Mouse (Mus musculus) limb, embryonic 12.5 days (tissue): Measurements from ENCODE around the gene Eps8. TPM values are rescaled to one million over a fixed set of nuclear protein-coding genes. Genes with fewer than 3 reads are reported as not detected.
A peak's percentile ranks its signal among the peaks of the same experiment; 100 is the strongest.

Experiments used
- ATAC-seq: fragments of 200-750 bp; cut with Nextera tagmentation; 2 replicates; pipeline ENCODE4 v1.8.0; 2017; ENCODE audit warnings: low read depth, moderate TSS enrichment; ENCODE audit not compliant: insufficient number of reproducible peaks, insufficient read depth, low FRiP score, low TSS enrichment
- H3K27ac ChIP-seq: fragments of 300-500 bp; sonication (generic); 2 replicates; pipeline ENCODE4 v1.5.1; 2016; ENCODE audit warnings: mild to moderate bottlenecking, moderate library complexity
- H3K27me3 ChIP-seq: fragments of 300-500 bp; sonication (generic); 2 replicates; pipeline ENCODE4 v1.6.1; 2016; ENCODE audit warnings: mild to moderate bottlenecking, moderate library complexity
- H3K36me3 ChIP-seq: fragments of 300-500 bp; sonication (generic); 2 replicates; pipeline ENCODE4 v1.6.1; 2016; ENCODE audit warnings: mild to moderate bottlenecking, moderate library complexity
- H3K4me1 ChIP-seq: fragments of 300-500 bp; sonication (generic); replicated peaks from 2 replicates; pipeline ENCODE4 v1.6.1; 2016
- H3K4me2 ChIP-seq: fragments of 300-500 bp; sonication (generic); 2 replicates; pipeline ENCODE4 v1.6.1; 2016; ENCODE audit warnings: mild to moderate bottlenecking, moderate library complexity
- H3K4me3 ChIP-seq: fragments of 300-500 bp; sonication (generic); replicated peaks from 2 replicates; pipeline ENCODE4 v1.5.1; 2016; ENCODE audit warnings: mild to moderate bottlenecking
- H3K9ac ChIP-seq: fragments of 300-500 bp; sonication (generic); replicated peaks from 2 replicates; pipeline ENCODE4 v1.6.1; 2016; ENCODE audit warnings: mild to moderate bottlenecking, moderate library complexity
- H3K9me3 ChIP-seq: fragments of 300-500 bp; sonication (generic); 2 replicates; pipeline ENCODE4 v1.6.1; 2016; ENCODE audit warnings: mild to moderate bottlenecking, moderate library complexity
- WGBS: fragments of 180-500 bp; shearing (Covaris S2); methylation state at CpG from one replicate; pipeline ENCODE4 v1.1.7; 2016; 5-methylcytosine and 5-hydroxymethylcytosine counted together
- polyA plus RNA-seq: library from polyadenylated mRNA; unstranded; fragments of >200 nt; fragmentation: Nextera tagmentation; extraction: Ambion mirVana; gene quantifications from 2 replicates; pipeline ENCODE4 v1.2.1, GENCODE M21; 2016

Eps8 gene
- polyA plus RNA-seq, 1 experiment from 2014 or later, result 11.1 TPM

DNA sequence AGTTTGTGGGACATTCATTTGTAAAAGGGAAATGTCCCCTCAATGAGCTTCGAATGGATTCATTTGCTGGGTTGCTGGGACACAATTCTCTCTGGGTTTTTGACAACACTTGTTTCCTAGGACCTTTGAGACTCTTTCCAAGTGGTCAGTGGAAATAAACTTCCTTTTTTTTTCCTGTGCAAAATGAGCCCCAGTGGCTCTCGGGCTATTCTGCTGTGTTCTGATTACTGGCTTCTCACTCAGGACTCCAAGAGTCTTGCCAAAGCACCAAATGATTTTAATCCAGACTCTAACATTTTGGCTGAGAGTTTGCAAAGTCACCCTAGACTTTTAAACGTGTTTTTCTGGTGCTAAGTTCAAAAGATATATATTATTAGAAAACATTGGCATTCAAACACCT, 10.3 kb upstream of the Eps8 start:
- peaks cover 11% of the 10 kb centered on the region; the same call in 1 of the 2 replicates for H3K4me1 ChIP-seq
- 0 out of 2 replicates have a peak overlapping the region, but pooled peaks have one; percentile 17 for H3K27ac ChIP-seq
- no peak overlapping the region for H3K4me2 ChIP-seq
- H3K27me3 ChIP-seq, result no peaks in the 10 kb centered on the region
- no peak overlapping the region for H3K9ac ChIP-seq
- 54% methylated on average over 3 of the region's 3 CpGs for WGBS
- H3K36me3 ChIP-seq, result no peaks in the 10 kb centered on the region
- no peak for ATAC-seq
- H3K4me3 ChIP-seq, result no peak overlapping the region
- no peaks in the 10 kb centered on the region for H3K9me3 ChIP-seq

DNA sequence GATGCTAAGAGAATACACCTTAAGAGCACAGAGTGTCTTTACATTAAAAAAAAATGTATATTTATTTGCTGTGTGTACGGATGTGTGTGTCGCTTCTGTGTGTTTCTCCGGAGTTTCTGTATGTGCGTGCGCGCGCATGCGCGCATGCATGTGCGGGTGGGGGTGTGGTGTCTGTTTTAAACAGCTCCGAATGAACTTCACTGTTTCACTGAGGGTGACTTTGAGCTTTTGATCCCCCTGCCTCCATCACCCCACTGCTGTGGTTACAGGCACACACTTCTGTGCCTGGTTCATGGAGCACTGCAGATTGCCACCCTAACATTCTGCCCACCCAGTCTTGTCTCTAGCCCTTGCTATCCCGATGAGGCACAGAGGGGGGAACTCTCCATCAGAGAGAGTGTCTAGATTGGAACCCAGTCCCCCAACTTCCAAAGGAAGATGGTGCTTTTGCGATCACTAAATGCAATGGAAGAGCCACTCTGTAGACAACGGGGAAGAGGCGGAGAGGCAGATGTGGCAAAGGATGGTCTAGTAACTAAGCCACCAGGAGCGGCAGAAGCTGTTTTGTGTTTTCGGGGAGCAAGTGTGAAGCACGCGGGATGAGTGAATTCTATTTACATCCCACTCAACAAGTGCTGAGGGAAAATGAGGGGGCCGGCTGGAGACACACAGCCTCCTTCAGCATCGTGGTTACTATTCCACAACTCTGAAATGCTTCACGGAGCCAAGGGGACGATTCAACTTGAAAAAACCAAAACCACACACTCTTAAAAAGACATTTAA, 7.1 kb upstream of the Eps8 start:
- no peak overlapping the region for H3K27ac ChIP-seq
- no peak for ATAC-seq
- WGBS, result 91% methylated on average over 23 of the region's 23 CpGs

DNA sequence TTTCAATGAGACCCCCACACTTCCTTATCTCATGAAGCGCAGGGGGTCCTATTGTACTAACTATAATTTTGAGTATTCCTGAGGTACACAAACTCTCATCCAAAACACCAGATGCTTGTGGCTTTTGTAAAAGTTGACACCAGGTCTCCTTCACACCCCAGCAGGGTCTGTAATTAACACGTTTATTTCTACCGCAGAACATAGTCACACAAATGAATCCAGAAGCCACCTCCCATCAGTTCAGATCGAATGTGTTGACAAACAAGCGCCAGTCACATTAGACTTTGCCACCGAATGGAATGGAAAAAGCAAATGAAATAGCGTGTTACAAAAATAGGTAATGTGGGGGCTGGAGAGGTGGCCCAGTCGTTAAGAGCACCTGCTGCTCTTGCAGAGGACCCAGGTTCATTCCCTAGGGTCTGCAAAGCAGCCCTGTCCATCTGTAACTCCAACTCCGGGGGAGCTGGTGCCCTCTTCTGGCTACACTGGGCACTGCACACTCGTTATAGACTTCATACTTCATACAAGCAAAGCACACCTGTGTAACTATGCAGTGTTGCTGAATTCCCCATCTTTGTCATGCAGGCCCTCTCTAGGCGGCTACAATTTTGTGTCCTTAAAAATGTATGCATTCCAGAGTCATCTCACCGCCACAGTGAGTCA, 3.9 kb upstream of the Eps8 start:
- no peak for ATAC-seq
- WGBS, result 75% methylated on average over 12 of the region's 12 CpGs

More for the DNA sequence above, 7.1 kb upstream of the Eps8 start:
- H3K9me3 ChIP-seq, result no peaks in the 10 kb centered on the region
- H3K4me2 ChIP-seq, result no peak overlapping the region
- no peak overlapping the region for H3K9ac ChIP-seq
- no peaks in the 10 kb centered on the region for H3K27me3 ChIP-seq
- no peaks in the 10 kb centered on the region for H3K36me3 ChIP-seq
- H3K4me1 ChIP-seq, result peaks cover 16% of the 10 kb centered on the region; the same call in 1 of the 2 replicates
- H3K4me3 ChIP-seq, result no peak overlapping the region

DNA sequence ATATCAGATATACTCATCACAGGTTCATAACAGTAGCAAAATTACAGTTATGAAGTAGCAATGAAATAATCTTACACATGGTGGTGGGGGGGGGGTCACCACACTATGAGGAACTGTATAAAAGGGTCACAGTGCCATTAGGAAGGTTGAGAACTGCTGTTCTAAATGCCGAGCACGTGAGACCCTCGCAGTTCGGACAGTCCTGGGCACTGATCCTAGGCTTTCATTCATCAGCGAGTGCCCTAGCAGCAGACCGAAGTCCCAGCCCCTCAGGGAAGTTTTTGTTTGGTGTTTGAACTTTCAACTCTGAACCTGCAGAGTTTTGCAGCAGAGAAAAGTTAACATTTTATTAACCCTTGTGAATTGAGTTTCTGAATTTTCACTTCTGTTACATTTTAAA, 2.5 kb upstream of the Eps8 start:
- ATAC-seq, result no peak
- Histone ChIP-seq H3K4me3 (no peak overlapping the region), H3K4me2 (no peak overlapping the region), H3K9ac (no peak overlapping the region), H3K36me3 (no peaks in the 10 kb centered on the region), H3K9me3 (no peaks in the 10 kb centered on the region), H3K4me1 (peaks cover 16% of the 10 kb centered on the region; the same call in 1 of the 2 replicates), H3K27me3 (no peaks in the 10 kb centered on the region), H3K27ac (no peak overlapping the region)
- 77% methylated on average over 6 of the region's 6 CpGs for WGBS

More for the DNA sequence above, 3.9 kb upstream of the Eps8 start:
- no peak overlapping the region for H3K4me3 ChIP-seq
- H3K27me3 ChIP-seq, result no peaks in the 10 kb centered on the region
- no peaks in the 10 kb centered on the region for H3K9me3 ChIP-seq
- no peaks in the 10 kb centered on the region for H3K36me3 ChIP-seq
- no peak overlapping the region for H3K9ac ChIP-seq
- H3K4me1 ChIP-seq, result peaks cover 16% of the 10 kb centered on the region; the same call in 1 of the 2 replicates
- H3K4me2 ChIP-seq, result no peak overlapping the region
- H3K27ac ChIP-seq, result no peak overlapping the region

DNA sequence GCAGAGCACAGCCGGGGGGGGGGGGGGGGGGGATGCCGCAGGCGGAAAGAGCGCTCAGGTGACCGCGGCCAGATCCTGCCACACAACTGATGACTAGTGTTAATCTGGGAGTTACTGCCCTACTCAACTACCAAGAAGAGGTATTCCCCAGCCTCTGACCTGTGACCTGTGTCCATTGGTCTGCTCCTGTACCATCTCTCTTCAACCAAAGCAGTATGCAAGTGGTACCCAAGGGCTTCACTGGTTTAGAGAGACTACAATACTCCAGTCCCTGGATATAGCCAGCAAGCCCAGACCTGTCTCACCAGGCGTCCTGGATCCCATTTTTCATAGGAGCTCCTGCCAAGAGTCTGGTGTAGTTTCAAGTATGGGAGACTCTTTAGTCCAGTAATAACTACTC, 5.1 kb downstream of the Eps8 start:
- H3K9ac ChIP-seq, result peak overlapping the region; percentile 78; the same call in 1 of the 2 replicates
- peak; percentile 50 for ATAC-seq
- peak overlapping the region; percentile 98 for H3K4me2 ChIP-seq

DNA sequence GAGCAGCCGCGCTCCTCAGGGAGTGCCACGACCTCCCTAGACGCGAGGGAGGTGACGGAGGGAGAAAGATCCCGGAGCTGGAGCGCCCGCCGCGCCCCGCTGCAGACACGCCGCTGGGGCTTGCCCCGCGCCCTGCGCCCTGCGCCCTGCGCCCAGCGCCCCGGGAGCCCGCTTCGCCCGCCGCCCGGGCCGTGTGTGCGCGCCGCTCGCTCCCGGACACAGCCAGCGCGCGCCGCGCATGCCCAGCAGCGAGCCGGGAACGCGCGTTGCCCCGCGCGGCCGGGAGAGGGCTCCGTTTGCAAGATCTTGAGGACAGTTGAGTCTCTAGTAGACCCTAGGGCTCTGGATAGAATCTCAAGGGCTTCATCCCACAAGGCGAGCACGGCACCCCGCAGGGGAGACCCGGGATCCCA, 5.6 kb downstream of the Eps8 start:
- no peaks in the 10 kb centered on the region for H3K9me3 ChIP-seq
- ATAC-seq, result peak; percentile 91
- under 1% methylated on average over 51 of the region's 51 CpGs for WGBS
- H3K4me1 ChIP-seq, result peaks cover 15% of the 10 kb centered on the region
- H3K36me3 ChIP-seq, result no peaks in the 10 kb centered on the region
- H3K4me2 ChIP-seq, result peak overlapping the region; percentile 98
- no peak overlapping the region for H3K27ac ChIP-seq
- peaks cover 6% of the 10 kb centered on the region; the same call in 1 of the 2 replicates for H3K27me3 ChIP-seq
- H3K9ac ChIP-seq, result peak overlapping the region; percentile 78
- H3K4me3 ChIP-seq, result peak overlapping the region; percentile 76

More for the DNA sequence above, 5.1 kb downstream of the Eps8 start:
- Histone ChIP-seq H3K4me3 (peak overlapping the region; percentile 76), H3K36me3 (no peaks in the 10 kb centered on the region), H3K4me1 (peaks cover 15% of the 10 kb centered on the region), H3K27me3 (peaks cover 6% of the 10 kb centered on the region; the same call in 1 of the 2 replicates), H3K27ac (no peak overlapping the region), H3K9me3 (no peaks in the 10 kb centered on the region)
- 29% methylated on average over 2 of the region's 7 CpGs for WGBS

DNA sequence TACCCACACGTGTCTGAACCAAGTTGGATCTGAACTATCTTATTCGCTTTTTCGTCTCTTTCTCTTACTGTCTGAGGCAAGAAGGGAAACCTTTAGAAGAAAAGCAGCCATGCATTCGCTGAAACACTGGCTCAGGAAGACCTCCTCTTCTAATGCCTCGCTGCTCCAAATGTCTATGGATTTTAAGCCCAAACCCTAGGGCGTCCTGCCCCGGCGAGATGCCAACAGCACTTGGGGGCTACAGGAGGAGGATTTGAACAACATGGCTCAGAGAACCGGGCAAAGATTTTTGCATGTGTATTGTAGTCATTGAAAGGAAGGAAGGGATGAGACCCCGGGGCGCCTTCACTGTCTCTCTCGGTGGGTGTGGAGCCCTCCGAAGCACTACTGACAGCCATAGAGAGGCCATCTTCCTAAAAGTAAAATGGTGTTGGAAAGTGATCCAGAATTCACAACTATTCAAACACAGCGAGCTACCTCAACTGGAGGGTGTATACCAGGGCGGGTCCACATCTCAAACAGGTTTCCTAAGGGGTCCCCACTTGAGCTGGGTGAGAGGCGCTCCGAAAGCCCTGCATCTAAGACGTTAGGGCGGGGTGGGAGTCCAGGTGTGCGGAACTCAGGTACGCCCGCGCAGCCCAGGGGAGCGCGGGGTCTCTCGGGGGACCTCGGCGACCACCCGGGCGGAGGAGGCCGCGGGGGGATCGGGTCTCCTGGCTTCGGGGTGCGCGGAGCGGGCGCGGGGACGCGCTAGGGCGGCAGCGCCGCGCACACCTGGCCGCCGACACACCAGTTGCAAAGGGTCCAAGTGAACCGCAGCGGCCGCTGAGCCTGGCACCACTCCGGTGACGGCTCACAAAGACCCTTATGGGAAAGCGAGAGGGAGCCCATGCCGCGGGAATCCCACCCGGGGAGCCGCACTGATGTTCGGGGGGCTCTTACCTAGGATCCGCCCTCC, 6.3 kb downstream of the Eps8 start:
- H3K36me3 ChIP-seq, result no peaks in the 10 kb centered on the region
- H3K9ac ChIP-seq, result peak overlapping the region; percentile 78
- no peak overlapping the region for H3K27ac ChIP-seq
- peak overlapping the region; percentile 76 for H3K4me3 ChIP-seq
- H3K4me2 ChIP-seq, result peak overlapping the region; percentile 98
- peaks cover 6% of the 10 kb centered on the region; the same call in 1 of the 2 replicates for H3K27me3 ChIP-seq
- peaks cover 15% of the 10 kb centered on the region for H3K4me1 ChIP-seq
- WGBS, result 2% methylated on average over 59 of the region's 59 CpGs
- no peaks in the 10 kb centered on the region for H3K9me3 ChIP-seq
- ATAC-seq, result peak; percentile 65

DNA sequence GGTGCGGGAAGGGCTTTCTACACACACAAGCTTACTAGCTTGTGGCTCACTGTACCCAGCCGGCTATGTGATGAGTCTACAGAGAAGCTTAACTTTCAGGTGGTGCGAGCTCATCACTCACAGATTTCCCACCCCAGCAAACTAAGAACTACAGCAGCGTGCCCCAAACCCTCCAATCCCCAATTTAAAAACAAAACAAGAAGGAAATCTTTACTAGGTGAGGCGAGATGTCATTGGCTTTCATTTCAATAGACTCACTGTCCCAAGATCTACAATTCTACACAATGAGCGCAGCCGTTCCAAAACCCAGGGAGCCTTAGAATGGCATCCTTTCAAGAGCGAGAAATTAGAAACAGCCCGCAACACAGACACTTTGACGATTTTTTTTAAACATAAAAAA, 7.0 kb downstream of the Eps8 start:
- no peak overlapping the region for H3K9ac ChIP-seq
- no peaks in the 10 kb centered on the region for H3K9me3 ChIP-seq
- peak overlapping the region; percentile 98 for H3K4me2 ChIP-seq
- H3K4me1 ChIP-seq, result peaks cover 15% of the 10 kb centered on the region
- 18% methylated on average over 10 of the region's 10 CpGs for WGBS
- H3K4me3 ChIP-seq, result peak overlapping the region; percentile 76
- no peaks in the 10 kb centered on the region for H3K36me3 ChIP-seq
- peaks cover 6% of the 10 kb centered on the region; the same call in 1 of the 2 replicates for H3K27me3 ChIP-seq
- no peak overlapping the region for H3K27ac ChIP-seq
- ATAC-seq, result no peak

DNA sequence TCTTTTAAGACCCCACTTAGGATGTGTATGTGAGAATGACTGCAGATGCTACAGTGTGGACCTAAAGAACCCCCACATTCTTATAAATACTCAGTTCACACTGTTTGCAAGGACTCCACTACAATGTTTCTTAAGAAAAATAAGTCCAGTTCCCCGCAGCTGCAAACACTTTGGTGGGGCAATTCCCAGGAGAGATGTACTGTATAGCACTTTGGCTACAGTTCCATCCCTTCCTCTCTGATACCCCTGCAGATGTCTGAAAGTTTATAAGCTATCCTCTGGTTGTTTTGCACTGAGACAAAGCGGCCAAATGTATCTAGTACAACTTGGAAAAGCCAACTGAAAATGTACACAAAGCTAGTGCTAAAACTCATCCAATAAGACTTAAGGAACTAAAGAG, 8.0 kb downstream of the Eps8 start:
- WGBS, result 83% methylated on average over 2 of the region's 2 CpGs

DNA sequence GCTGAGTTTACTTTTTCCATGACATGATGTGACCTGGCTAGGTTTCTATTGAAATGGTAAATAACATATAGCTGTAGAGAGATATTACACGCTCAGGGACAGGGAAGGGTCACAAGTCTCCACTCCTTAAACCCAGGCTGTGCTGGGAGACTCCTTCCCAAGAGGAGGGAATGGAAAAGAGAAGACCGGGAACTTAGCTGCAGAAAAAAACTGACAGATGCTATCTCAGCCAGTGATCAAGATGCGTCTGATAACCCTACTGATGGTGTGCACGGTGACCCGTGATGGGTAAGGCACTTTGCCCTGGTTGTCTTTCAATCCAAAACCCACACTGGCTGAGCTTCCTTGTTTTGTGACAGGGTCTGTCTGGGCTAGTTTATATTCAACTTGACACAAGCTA, 9.8 kb downstream of the Eps8 start:
- Histone ChIP-seq H3K9me3 (no peaks in the 10 kb centered on the region), H3K9ac (no peak overlapping the region), H3K36me3 (no peaks in the 10 kb centered on the region), H3K27me3 (peaks cover 6% of the 10 kb centered on the region; the same call in 1 of the 2 replicates), H3K4me3 (no peak overlapping the region), H3K4me2 (no peak overlapping the region), H3K27ac (no peak overlapping the region), H3K4me1 (peaks cover 15% of the 10 kb centered on the region)
- ATAC-seq, result no peak
- WGBS, result 82% methylated on average over 5 of the region's 5 CpGs

More for the DNA sequence above, 8.0 kb downstream of the Eps8 start:
- H3K9ac ChIP-seq, result no peak overlapping the region
- H3K4me3 ChIP-seq, result no peak overlapping the region
- peaks cover 15% of the 10 kb centered on the region for H3K4me1 ChIP-seq
- no peak for ATAC-seq
- H3K9me3 ChIP-seq, result no peaks in the 10 kb centered on the region
- H3K36me3 ChIP-seq, result no peaks in the 10 kb centered on the region
- peaks cover 6% of the 10 kb centered on the region; the same call in 1 of the 2 replicates for H3K27me3 ChIP-seq
- no peak overlapping the region for H3K27ac ChIP-seq
- H3K4me2 ChIP-seq, result no peak overlapping the region
